Mouse (Mus musculus) G1E-ER4 (cell line): ENCODE results near the gene Tirap. TPM values are rescaled to one million over a fixed set of nuclear protein-coding genes. Genes with fewer than 3 reads are reported as not detected.

Experiments
- GATA1 ChIP-seq: IDR thresholded peaks from one replicate; pipeline ENCODE4 v1.8.0; 2012; ENCODE audit warnings: low read length, inconsistent platforms
- polyA plus RNA-seq: library from polyadenylated mRNA; stranded (reverse); fragments of >175 nt; gene quantifications from 2 replicates; pipeline ENCODE4 v1.2.3, GENCODE M21; 2012

The Tirap gene
- polyA plus RNA-seq, 1 experiment = 7.2 TPM

DNA sequence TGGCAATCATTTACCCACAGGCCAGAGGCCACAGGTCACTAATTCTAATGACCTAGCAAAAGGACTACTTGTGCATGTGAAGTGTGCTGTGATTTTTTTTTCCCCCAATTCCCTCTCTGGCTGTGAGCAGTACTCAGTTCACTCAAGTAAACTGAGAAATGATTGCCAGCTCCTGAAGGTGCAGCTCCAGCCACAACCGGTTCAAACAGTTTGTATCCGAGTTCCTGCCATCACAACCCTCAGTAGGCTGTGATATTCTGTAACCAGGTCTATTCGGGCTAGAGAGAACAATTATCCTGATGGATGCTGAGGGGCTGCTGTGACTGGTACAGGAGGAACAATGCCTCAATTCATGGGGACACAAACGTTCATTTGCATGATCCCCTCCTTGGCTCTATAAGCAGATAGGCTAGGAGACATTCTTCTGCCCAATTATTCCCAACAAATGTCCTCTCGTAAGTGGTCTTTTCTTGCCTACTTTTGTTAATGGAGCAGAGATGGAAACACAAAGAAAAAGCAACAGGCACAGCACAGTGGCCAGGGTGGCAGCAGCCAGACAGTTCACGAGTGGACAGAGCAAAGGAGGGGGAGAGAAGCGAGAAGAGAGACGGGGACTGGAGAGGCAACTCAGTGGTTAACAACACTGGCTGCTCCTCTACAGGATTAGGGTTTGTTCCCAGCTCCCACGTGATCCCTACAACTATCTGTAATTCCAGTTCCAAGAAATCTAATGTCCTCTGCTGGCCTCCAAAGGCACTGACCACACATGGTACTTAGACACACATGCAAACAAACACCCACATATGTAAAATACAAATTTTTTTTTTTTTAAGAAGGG lies 33.1 kb downstream of the Tirap start:
- TF ChIP-seq GATA1 = no peak

GRCm38 (mm10) chr9:35166144-35166797 lies 33.8 kb downstream of the Tirap start:
- no peak for TF ChIP-seq GATA1

- TF ChIP-seq GATA1 = peak; percentile 25
These were observed 35.8 kb downstream of the Tirap start for GRCm38 (mm10) chr9:35164142-35164874.

- no peak for TF ChIP-seq GATA1
These were observed 36.9 kb downstream of the Tirap start for GRCm38 (mm10) chr9:35163011-35163690.

DNA sequence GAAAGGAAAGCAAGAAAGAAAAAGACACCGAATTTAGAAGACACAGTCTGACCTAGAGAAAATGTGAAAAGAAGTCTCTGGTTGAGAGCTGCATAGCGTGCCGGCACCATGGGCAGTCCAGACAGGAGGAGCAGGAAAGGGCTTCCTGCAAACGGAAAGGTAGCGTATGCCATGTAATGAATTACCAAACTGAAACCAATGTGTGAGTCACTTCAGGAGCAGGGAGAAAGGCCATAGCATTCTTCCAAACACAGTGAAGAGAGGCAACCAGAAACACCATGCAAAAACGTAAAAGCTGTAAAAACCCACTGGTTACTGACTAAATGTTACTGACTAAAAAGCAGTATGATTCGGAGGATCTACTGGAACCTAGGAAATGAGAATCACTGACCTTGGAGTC lies 38.4 kb downstream of the Tirap start:
- TF ChIP-seq GATA1 = no peak

DNA sequence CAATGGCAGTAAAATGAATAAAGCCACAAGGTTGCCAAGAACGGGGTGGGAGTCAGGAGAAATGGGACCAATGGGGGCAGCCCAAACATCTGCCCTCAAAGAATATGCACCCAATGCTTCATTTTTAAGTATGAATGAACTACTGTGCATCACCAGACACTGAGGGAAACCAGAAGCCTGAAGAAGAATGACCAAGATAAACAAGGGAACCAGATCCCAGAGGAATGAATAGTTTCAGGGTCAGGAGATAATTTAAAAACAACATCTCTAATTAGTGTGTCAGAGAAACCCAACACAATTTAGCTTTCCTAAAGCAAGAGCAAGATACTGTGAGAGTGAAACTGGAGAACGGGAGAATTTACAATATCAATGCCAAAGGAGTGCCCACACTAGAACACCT lies 39.4 kb downstream of the Tirap start:
- no peak for TF ChIP-seq GATA1

DNA sequence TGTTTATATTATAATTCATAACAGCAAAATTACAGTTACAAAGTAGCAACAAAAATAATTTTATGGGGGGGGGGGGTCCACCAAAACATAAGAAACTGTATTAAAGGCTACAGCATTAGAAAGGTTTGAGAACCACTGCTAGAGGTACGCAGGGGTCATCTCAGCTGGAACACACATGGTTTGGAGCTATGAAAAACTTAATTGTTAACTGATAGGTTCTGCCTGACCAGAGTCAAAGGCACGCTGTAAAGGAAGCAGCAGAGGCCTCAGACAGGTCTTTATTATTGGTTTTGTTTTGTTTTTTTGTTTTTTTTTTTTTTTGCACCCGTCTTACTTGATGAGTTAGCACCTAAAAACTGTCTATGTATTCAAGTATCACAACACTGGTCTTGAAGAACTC lies 41.6 kb downstream of the Tirap start:
- TF ChIP-seq GATA1 = no peak

GRCm38 (mm10) chr9:35156862-35157261 lies 43.2 kb downstream of the Tirap start:
- TF ChIP-seq GATA1 = no peak

DNA sequence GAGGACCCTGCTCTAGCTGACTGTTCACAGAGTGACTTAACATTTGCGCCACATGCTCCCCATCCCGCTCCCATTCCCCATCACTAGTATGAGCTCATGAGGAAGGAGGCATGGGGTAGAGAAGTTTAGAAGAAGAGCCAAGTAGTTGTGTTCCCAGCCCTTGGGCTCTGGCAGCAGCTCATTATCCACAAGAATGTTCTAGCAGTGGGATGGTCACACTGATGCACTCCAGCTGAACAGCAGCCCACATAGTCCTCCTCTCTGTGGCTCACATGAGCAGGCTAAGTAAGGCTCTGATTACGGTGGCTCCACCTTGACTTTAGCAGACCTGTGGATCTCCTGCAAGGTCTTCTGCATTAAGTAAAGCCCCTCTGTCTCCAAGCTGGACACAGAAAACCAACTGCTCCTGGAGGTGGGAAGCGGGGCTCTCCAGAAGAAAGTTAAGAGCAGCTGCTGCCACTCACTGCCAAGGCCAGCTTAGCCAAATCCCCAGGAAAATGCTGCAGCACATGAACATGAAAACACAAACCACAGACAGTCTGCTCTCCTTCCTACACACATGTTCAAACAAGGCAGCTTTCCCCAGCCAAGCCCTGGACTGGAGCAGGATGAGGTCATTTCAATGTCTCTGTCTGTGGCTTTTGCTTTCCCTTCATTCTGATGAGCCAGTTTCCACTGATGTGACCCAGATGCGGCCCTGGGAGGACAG lies 43.9 kb downstream of the Tirap start:
- TF ChIP-seq GATA1 = no peak

- TF ChIP-seq GATA1 = no peak
These were observed 47.2 kb downstream of the Tirap start for GRCm38 (mm10) chr9:35152923-35153322.

DNA sequence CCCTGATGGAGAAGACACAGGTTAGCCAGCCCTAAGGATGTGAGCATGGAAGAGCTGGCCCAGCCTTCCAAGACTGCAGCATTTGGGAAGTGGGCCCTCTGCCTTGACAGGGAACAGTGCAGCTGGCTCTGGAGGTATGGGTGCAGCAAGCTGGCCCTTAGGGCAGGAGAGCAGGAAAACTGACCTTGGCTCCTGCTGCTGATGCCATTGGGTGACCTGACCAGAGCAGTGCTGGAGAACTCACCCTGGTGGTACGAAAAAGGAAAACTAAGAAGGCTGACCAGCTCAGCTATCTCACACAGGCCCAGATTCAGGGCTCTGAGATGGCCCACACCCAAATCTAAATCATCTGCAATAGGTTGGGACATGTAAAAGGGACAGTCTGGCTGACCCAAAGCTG lies 54.3 kb downstream of the Tirap start:
- no peak for TF ChIP-seq GATA1

GRCm38 (mm10) chr9:35145118-35145517 lies 55.0 kb downstream of the Tirap start:
- TF ChIP-seq GATA1 = no peak

- TF ChIP-seq GATA1 = no peak
These were observed 57.9 kb downstream of the Tirap start for GRCm38 (mm10) chr9:35142221-35142620.

GRCm38 (mm10) chr9:35139231-35139744 lies 60.8 kb downstream of the Tirap start:
- TF ChIP-seq GATA1 = no peak

DNA sequence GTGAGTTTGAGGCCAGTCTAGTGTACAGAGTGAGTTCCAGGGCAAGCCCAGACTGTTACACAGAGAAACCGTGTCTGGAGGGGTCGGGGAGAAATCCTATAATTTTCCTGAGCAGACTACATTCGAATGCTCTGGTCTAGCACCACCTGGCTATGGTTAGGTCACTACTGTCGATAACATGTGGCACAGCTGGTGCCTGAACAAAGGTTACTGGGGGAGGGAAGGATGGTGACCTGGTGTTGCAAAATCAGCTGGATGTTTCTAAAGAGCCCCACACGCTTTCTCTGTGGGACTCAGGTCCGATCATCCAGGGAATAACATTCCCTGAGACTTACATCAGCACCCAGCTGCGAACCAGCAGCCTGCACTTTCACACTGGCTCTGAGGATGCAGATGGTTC lies 62.1 kb downstream of the Tirap start:
- TF ChIP-seq GATA1 = no peak
